In the genomic region with DNA sequence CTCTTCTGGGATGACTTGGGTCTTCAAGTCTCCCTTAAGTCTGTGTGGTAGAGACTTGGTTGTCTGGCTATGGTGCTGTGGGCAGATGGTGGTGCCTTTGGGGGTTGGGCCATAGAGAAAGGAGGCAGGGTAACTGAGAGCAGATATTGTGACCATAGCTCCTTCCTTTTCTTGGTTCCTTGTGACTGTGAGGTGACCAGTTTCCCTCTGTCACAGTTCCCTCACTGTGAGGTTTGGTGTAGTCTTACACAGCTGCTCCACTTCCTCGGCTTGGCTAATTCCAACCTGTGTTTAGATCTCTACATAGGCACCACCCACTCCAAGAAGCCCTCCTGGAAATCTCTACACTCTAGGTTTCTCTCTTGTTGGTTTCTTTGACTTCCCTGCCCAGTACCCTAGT, we compare ENCODE assay signal across 14 mouse cellular contexts.
"Had no signal": no experiment of that assay in that cellular context is flagged by ENCODE, and none has a peak within 500 bp of the region (broad histone marks: within the 10 kb centered on the region; RNA-seq: fewer than 3 reads in every experiment).

No protein-coding gene starts in this region.

- H3K4me1 ChIP-seq: midbrain, embryonic 13.5 days had no signal

- H3K4me3 ChIP-seq: limb, embryonic 13.5 days; liver, embryonic 13.5 days; megakaryocyte, embryonic 14.5 days; midbrain, embryonic 13.5 days; neural tube, embryonic 15.5 days had no signal

- H3K27me3 ChIP-seq: limb, embryonic 13.5 days; liver, embryonic 13.5 days; megakaryocyte, embryonic 14.5 days had no signal

- H3K4me2 ChIP-seq: limb, embryonic 13.5 days; liver, embryonic 13.5 days; lung, embryonic 14.5 days; midbrain, embryonic 13.5 days; neural tube, embryonic 15.5 days had no signal

- H3K36me3 ChIP-seq: liver, embryonic 13.5 days; midbrain, embryonic 13.5 days; neural tube, embryonic 15.5 days had no signal

- ATAC-seq: midbrain, embryonic 13.5 days had no signal

- H3K9ac ChIP-seq: limb, embryonic 13.5 days; liver, embryonic 13.5 days; lung, embryonic 14.5 days; midbrain, embryonic 13.5 days; neural tube, embryonic 15.5 days had no signal

- H3K9me3 ChIP-seq: limb, embryonic 13.5 days; liver, embryonic 13.5 days; megakaryocyte, embryonic 14.5 days; midbrain, embryonic 13.5 days; neural tube, embryonic 15.5 days had no signal

- DNase-seq: kidney, adult 11 months; kidney, adult 9 months; kidney, postnatal 14 days; left cerebral cortex, postnatal 4 days; liver, embryonic 13.5 days; lung, embryonic 14.5 days; lung, postnatal 14 days; right cerebral cortex, adult 18-20 months; thymus, postnatal 4 days had no signal

- H3K27ac ChIP-seq: limb, embryonic 13.5 days; liver, embryonic 13.5 days; midbrain, embryonic 13.5 days; neural tube, embryonic 15.5 days; stomach, postnatal 0 days had no signal
